Mouse (Mus musculus): ENCODE data around the gene Senp3. TPM values are rescaled to one million over a fixed set of nuclear protein-coding genes. Genes with fewer than 3 reads are reported as not detected.
A peak's percentile ranks its signal among the peaks of the same experiment; 100 is the strongest.
"Not testable (repeated sequence)": the region's sequence is repeated elsewhere in the genome, so short reads cannot be mapped to it uniquely, and the experiment has no call there.

Senp3 gene
- 100 to 1,000 TPM in 3 of 4 experiments, 10 to 100 TPM in 1; 82.9 to 123 (median 105) TPM for total RNA-seq (2022)

DNA sequence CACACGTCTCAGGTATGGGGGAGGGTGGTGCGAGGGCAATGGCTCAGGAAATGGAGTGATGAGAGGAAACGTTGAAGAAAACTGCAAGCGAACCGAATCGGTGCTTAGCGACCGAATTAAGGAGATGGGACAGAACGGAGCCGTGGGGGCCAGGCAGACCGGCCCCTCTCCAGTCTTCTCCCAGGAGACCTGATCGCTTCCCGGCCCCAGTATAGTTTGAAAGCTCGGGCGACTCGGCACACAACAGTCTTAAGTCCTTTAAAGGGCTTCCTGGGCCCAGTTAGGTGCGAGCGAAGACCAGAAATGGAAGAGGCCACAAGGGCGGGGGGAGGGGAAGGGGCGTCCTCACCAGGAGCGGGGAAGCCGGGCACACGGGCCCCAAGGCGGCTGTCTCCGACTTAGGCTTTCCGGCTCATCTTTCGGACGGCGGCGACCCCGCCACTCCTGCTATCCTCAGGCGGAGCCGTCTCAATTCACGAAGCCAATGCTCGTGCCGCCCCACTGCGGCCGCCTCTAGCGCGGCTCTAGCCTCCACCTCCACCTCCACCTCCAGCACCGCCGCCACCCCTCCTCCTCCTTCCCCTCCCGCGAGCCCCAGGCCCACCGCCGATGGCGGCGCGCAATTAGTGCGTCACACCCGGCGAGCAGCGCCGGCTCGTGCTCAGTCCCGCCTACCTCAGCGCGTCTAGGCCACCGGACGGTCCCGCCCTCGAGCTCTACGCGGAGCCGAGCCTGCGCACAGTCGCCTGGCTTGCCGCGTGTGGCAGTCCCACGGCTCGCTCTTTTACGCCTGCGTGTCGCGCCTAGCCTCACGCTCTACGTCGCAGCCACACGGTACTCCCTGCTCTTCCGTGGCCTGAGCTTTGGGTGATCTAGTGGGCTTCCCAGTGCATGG, at the start of gene Senp3:
TSS of gene Senp3 (minus strand) at position 771 of the 895 bp plus-strand sequence.
- peak; percentile 95 to 96 for DNase-seq (ENCODE audit: low spot score in 2 of 2)

DNA sequence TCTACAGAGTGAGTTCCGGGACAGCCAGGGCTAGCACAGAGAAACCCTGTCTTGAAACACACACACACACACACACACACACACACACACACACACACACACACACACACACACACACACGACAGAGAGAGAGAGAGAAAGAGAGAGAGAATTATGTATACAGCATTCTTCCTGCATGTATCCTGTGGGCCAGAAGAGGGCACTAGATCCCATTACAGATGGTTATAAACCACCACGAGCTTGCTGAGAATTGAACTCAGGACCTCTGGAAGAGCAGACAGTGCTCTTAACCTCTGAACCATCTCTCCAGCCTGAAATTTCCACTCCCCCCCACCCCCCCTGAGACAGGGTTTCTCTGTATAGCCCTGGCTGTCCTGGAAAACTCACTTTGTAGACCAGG, 49.5 kb upstream of the Senp3 start:
- not testable (repeated sequence) for DNase-seq (ENCODE audit: low spot score in 2 of 2)

DNA sequence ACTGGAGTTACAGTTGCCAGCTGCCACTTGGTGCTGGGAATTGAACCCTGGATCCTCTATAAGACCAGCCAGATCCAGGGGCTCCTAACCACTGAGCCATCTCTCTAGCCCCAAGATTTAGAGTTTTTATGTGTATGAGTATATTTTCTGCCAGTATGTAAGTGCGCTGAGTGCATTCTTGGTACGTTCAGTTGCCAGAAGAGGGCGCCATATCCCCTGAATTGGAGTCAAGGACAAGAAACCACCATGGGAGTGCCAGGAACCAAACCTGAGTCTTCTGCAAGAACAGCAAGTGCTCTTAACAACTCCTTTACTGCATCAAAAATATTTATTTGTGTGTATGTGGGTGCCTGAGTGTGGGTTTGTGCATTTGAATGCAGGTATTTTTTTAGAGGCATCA, 47.2 kb upstream of the Senp3 start:
- peak in 1 of 2 experiments; percentile 17 for DNase-seq (ENCODE audit: low spot score in 2 of 2)

DNA sequence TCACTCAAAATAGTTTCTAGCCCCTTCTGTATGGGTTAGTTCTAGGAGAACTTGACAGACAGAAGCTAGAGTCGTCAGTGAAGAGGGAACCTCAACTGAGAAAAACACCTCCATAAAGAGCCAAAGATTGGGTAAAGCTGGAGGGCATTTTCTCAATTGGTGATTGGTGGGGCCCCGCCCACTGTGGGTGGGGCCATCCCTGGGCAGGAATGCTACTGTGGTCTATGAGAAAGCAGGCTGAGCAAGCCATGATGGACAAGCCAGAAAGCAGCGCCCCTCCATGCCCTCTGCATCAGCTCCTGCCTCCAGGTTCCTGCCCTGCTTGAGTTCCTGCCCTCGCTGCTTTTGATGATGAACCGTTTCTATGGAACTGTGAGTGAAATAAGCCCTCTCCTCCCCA, 44.1 kb upstream of the Senp3 start:
- no peak for DNase-seq (ENCODE audit: low spot score in 2 of 2)

DNA sequence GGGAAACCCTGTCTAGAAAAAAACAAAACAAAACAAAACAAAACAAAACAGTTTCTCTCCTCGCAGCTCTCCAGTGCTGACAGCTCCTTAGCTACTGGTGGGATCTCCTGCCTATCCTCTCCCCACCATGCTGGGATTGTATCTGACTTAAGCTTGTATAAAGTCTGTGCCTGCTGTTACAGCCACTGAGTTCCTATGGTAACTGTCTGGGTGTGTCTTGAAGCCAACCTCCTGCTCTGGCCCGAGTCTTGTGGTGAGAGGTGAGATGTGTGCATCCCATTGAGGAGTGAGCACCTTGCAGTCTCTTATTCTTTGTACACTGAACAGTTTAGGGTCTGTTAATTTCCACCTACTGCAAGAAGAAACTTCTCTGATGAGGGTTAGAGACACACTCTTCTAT, 41.2 kb upstream of the Senp3 start:
- no peak for DNase-seq (ENCODE audit: low spot score in 2 of 2)

DNA sequence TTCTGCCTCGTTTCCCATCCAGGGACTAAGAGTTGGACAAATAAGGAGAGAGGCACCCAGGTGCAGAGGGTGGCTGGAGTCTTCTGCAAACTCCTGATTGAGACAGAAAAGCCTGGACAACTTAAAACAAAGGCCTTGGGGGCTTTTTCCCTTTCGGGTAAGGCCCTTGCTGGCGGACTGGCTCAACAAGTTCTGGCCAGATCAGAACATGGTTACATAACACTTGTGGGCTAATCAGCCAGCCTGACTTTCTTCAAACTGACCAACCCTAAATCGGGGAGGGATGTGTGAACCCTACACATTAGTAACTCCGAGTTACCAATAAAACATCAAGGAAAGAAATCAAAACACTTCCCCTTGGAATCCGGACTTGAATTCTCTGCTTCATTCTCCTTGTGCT, 39.0 kb upstream of the Senp3 start:
- DNase-seq (ENCODE audit: low spot score in 2 of 2): no peak

DNA sequence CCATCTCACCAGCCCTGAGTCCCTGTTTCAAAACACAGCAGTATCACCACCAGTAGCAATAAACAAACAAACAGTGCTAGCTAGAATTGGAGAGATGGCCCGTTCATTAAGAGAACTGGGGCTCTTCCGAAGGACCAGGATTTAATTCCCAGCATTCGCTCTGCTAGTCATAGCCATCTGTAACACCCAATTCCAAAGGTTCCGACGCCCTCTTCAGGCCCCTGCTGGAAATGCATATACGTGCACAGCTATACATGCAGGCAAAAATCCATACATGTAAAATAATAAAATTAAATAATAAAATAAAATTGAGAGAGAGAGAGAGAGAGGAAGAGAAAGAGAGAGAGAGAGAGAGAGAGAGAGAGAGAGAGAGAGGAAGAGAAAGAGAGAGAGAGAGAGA, 37.5 kb upstream of the Senp3 start:
- no peak for DNase-seq (ENCODE audit: low spot score in 2 of 2)

DNA sequence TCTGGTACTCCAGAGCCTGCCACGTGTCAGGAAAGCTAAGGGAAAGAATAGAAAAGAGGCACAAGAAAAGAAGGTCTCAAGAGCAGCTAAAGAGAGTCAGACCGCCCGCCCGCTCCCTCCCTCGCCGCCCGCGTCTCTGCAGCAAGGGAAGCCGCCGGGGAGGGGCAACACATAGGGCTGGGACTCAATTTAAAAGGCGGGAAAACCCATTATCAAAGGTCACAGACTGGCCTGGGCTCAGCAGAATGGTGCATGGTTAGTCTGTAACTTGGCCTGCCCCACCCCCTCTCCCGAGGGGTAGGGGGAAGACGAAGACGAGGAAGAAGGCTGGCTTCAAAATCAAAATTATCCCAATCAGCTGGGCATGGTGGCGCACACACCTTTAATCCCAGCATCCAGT, 36.8 kb upstream of the Senp3 start:
- DNase-seq (ENCODE audit: low spot score in 2 of 2): no peak

DNA sequence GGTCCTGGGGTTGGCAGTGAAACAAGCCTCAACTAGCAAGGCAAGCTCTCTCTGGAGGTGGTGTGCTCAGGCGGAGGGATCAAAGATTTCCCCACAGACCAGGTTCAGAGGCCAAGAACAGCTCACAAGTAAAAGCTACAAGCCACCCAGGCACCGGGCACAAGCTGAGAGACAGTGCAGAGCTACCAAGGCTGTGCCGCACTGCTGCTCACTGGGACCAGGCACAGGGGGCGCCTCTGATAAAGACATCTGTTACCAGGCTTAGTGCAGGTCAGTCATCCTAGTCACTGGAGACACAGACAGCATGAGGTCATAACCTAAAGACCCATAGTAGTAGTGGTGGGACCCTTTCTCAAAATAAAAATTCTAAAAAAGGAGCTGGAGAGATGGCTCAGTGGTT, 35.1 kb upstream of the Senp3 start:
- no peak for DNase-seq (ENCODE audit: low spot score in 2 of 2)

DNA sequence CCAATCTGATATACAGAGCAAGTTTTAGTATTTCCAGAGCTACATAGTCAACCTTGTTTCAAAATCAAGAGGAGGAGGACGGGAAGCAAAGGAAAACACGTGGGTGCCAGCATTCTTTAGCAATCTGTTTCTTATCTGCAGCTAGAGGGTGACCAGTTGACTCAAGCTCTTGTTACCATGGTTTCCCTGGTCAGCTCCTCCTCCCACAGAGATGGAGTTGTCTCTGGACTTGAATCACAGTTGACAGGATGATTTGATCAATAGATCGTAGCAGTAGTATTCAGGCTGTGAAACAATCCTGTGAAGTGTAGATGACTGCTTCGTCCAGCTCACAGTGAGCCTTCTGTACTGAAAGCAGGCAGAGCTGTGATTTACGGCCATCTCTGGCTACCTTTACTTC, 34.0 kb upstream of the Senp3 start:
- peak in 1 of 2 experiments; percentile 18 for DNase-seq (ENCODE audit: low spot score in 2 of 2)

DNA sequence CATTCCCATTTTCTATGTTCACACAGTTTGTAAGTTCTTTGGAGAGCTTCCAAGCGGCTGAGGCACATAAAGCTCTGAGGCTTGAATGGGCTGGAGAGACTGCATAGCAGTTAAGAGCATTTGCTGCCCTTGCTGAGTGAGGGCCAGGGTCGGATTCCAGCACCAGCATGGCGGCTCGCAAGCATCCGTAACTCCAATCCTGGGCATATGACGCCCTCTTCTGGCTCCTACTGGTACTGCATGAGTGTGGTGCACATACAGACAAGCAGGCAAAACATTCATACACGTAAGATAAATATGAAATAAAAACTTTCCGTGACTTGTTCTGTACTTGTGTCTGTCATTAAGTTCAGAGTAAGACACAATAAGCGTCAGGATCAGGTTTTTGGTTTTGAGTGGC, 33.6 kb upstream of the Senp3 start:
- DNase-seq (ENCODE audit: low spot score in 2 of 2): no peak

DNA sequence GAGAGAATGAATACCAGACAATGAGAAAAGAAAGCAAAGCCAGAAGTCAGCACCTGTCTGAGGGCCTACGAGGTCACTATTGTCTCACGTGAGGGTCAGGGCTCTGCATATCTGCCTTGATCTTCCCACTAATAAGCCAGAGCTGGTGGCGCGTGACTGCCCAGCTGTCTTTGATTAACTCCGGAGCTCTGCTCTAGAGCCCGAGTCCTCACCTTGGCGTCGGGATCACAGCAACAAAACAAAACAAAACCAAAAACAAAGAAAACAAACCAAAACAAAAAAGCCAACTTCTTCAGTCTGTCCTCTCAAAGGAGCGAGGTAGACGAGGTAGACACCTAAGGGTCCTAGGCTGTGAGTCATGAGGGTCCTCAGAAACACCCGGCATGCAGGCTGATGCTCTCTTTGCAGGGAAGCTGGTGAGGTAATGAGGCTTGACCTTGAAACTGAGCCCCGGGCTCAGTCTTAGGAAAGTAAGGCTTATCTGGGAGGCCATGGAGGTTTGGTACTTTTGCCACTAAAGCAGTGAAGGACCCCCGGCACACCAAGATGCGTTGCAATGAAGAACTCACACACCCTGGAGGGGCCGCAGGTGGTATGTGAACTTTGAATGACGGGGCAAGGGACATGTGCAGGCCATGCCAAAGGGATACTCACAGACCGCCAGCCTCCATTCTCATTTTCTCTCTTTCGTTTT, 32.9 kb upstream of the Senp3 start:
- no peak for DNase-seq (ENCODE audit: low spot score in 2 of 2)

DNA sequence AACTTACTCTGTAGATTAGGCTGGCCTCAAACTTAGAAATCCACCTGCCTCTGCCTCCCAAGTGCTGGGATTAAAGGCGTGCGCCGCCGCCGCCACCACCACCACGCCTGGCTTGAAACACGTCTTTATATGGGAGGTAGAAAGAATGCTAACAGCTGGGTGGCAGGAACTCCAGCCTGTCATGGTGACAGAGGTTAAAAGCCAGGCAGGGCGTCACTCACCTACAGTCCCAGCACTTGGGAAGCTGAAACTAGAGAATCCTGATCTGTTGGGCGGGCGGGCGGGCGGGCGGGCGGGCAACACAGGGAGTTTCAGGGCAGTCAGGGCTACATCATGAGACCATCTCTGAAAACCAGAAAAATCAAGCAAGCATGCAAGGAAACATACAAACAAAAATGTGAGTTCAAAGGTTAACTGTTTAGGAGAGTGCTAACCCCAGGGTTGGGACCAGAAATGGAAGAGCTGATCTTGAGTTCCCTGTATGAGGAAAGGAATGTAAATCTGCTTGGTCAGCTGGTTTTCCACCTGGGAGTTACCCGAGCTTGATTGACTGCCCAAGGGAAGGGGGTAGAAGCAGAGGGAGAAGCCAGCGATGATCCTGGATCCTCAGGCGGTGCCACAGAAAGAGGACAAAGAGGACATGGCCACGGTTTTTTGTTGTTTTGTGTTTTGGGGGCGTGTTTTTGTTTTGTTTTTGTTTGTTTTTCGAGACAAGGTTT, 31.2 kb upstream of the Senp3 start:
- DNase-seq (ENCODE audit: low spot score in 2 of 2): no peak

DNA sequence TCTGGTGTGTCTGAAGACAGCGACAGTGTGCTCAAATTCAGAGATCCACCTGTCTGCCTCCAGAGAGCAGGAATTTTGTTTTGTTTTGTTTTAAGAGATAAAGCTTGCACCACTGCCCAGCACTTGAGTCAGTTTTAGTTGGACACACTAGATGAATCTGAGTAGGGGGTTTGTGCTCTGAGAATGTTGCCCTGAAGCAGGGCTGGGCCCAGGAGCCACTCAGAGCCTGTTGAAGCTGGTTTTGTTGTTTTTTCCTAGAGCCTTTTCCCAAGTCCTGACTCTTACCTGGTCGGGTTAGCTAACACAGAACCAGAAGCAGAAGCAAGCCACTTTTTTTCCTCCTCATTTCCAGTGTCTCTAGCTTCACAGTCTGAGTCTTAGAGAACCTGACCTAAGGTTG, 29.2 kb upstream of the Senp3 start:
- no peak for DNase-seq (ENCODE audit: low spot score in 2 of 2)

DNA sequence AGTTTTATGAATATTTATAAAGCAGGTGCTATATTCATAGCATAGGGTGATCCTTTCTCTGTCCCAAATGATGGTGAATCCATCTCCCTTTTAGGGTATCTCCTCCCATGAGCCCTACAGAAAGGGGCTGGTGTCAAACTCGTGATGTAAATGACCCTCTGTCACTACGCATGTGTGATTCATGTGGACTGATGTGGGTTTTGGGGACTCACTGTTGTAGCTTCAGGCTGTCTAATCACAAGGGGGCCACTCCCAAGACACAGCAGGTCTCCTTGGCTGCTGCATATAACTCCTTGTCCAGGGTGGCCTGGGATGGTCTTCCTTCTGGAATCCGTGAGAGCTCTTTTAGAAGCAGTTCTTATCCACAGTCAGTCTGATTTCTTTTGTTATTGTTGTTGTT, 28.6 kb upstream of the Senp3 start:
- DNase-seq (ENCODE audit: low spot score in 2 of 2): no peak

DNA sequence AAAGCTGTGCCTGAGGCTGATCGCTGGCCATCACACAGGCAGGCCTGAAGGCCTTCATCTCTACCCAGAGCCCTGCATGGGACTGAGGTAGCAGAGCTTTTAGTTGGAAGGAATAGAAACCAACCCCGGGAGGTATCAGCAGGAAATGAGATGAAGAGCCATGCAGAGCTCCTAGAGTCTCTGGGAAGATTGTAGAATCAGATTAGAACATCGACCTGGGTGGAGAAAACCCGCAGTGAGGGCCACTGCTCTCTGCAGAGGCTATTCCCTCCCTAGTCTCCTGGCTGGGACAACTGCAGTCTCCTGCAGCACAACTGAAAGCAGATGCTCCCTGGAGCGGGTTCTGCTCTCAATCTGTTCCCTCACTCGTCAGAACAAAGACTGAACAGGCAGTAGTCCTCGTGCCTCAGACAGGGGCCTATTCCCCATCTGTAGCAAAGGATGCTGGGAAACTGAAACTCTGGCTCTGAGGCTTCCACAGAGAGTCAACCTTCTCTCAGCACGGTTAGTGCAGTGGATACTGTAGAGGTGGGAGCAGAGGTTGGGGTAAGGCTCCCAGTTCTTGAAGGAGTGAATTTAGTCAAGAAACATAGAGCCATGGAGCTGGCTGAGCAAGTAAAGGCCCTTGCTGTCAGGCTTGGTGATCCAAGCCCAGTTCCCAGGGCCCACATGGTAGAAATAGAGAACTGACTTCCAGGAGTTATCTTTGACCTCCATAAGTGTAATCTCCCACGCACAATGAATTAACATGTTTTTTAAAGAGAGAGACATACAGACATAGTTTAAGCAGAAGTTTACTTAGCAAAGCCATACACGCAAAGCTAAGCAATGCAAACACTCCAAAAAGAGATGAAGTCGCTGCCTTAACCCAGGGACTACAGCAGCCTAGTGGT, 27.9 kb upstream of the Senp3 start:
- peak in 1 of 2 experiments; percentile 31 for DNase-seq (ENCODE audit: low spot score in 2 of 2)

DNA sequence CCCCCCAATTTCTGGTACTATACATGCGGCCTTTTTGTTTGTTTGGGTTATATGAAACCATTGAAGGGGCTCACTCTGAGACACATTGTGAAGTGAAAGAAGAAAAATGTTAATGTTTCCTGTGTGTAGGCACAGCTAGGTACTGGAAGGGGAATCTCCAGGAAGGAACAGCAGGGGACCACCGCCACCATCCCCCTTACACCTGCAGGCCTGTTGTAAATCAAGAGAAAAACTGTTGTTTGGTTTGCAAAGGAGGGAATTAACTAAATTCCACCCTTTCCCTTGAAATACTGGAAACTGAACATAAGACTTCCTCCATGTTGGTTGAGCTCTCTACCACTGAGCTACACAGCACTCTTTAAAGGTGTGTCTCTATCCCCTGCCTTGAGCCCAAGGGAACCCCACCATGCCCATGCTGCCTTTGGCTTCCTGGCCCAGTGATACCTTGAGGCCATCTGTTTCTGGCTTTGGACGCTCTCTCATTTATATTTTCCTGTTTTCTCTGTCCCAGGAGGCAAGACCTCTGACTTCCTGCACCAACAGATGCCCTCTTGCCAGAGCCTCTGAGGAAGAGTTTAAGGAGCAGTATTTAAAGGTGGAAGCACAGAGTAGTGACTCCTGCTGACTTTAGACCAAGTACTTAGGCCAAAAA, 26.9 kb upstream of the Senp3 start:
- DNase-seq (ENCODE audit: low spot score in 2 of 2): no peak

DNA sequence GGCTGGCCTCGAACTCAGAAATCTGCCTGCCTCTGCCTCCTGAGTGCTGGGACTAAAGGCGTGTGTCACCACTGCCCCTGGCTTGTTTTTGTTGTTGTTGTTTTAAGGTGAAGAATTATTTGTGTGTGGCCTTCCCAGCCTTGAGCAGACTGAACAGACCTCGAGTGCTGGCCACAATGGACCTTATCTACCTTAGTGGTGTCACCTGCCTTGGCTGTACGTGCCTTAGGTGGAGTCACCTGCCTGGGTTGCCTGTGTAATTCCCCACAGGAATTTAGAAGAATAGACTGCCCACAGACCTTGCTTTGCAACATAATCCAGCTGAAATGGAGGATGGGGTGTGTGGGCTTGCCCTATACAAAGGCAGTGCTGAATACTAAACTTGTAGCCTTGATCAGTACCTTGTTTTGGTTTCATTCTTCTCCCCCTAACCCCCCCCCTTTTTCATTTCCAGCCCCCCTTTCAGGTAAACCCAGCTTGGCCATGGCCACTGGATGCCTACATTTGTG, 26.0 kb upstream of the Senp3 start:
- DNase-seq (ENCODE audit: low spot score in 2 of 2): no peak

DNA sequence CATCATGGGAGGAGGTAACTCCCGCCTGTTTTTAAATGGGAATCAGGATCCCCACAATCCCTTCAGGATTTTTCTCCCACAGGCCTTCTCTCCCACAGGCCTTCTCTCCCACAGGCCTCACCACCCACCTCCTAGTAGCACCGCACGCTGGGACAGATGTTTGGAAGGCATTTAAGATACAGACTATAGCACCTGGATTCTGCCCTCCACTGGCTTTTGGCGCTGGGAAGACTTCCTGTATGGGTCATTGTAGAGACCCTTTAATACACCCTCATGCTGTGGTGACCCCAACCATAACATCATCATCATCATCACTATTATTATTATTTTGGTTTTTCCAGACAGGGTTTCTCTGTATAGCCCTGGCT, 25.6 kb upstream of the Senp3 start:
- DNase-seq (ENCODE audit: low spot score in 2 of 2): no peak

DNA sequence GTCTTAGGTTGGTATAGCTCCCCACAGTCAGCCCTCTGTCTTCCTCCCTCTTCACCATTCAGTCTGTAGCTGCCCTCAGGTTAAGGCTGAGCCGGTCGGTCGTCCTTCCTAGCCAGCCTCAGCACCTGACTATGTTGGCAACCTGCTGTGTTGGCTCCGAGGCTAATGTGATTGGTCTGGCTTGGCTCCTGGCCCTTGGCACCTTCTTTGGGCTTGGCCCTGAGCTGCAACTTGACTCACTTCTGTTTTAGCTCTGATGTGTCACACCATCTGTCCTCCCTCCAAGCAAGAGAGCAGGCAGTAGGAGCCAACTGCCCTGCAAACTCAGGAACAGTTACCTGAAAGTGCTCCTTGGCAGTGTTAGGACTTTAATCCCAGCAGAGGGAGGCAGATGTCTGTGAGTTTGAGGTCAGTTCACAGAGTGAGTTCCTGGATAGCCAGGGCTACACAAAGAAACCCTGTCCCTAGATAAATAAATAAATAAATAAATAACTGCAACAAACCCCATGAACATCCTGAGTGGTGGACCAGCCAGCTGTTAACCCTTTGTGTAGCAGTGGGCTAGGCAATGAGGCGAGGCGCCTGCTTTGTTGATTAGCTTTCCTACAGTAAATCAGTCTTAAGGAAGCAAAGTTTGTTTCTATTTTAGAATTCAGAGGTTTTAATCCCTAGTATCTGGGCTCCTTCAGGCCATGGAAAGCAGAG, 25.0 kb upstream of the Senp3 start:
- DNase-seq (ENCODE audit: low spot score in 2 of 2): no peak

Data from layer of hippocampus, adult 8-10 months (tissue).